Mouse (Mus musculus) hindbrain, embryonic 15.5 days (tissue): ENCODE measurements at regions not wholly inside any gene's neighbourhood (a gene's known extent, or its start where the extent isn't known, plus 50 kb on each side); places are given as distances from the start of the nearest gene placed in this dataset.

Experiments
- ATAC-seq: fragments of 200-750 bp; cut with Nextera tagmentation; 2 replicates; pipeline ENCODE4 v1.8.0; 2017; ENCODE audit warnings: low read depth, moderate number of reproducible peaks, moderate TSS enrichment; ENCODE audit not compliant: low FRiP score
- H3K27ac ChIP-seq: fragments of 300-500 bp; sonication (generic); replicated peaks from 2 replicates; pipeline ENCODE4 v1.5.1; 2015; ENCODE audit warnings: mild to moderate bottlenecking, inconsistent platforms
- H3K27me3 ChIP-seq: fragments of 300-500 bp; sonication (generic); 2 replicates; pipeline ENCODE4 v1.6.1; 2015; ENCODE audit warnings: control low read depth, inconsistent platforms
- H3K36me3 ChIP-seq: fragments of 300-500 bp; sonication (generic); 2 replicates; pipeline ENCODE4 v1.6.1; 2015; ENCODE audit warnings: control low read depth, inconsistent platforms
- H3K4me1 ChIP-seq: fragments of 300-500 bp; sonication (generic); replicated peaks from 2 replicates; pipeline ENCODE4 v1.6.1; 2015; ENCODE audit warnings: control low read depth, inconsistent platforms
- H3K4me2 ChIP-seq: fragments of 300-500 bp; sonication (generic); 2 replicates; pipeline ENCODE4 v1.6.1; 2015; ENCODE audit warnings: moderate library complexity, mild to moderate bottlenecking, inconsistent platforms
- H3K4me3 ChIP-seq: fragments of 300-500 bp; sonication (generic); 2 replicates; pipeline ENCODE4 v1.5.1; 2015; ENCODE audit warnings: mild to moderate bottlenecking, inconsistent platforms
- H3K9ac ChIP-seq: fragments of 300-500 bp; sonication (generic); 2 replicates; pipeline ENCODE4 v1.6.1; 2015; ENCODE audit warnings: inconsistent platforms
- H3K9me3 ChIP-seq: fragments of 300-500 bp; sonication (generic); 2 replicates; pipeline ENCODE4 v1.6.1; 2016; ENCODE audit warnings: control low read depth, inconsistent platforms
- WGBS: fragments of 180-500 bp; shearing (Covaris S2); methylation state at CpG from one replicate; pipeline ENCODE4 v1.1.7; 2015; 5-methylcytosine and 5-hydroxymethylcytosine counted together

- Histone ChIP-seq H3K27ac (no peak overlapping the region), H3K9me3 (no peaks in the 10 kb centered on the region), H3K4me1 (no peaks in the 10 kb centered on the region), H3K4me2 (no peak overlapping the region), H3K36me3 (no peaks in the 10 kb centered on the region), H3K27me3 (no peaks in the 10 kb centered on the region), H3K9ac (no peak overlapping the region), H3K4me3 (no peak overlapping the region)
- 69% methylated on average over 6 of the region's 6 CpGs for WGBS
- no peak for ATAC-seq
Observed at GRCm38 (mm10) chr3:148603276-148603675, 387.1 kb downstream of the Adgrl2 start.

GRCm38 (mm10) chr3:148602730-148603255 is 387.6 kb downstream of the Adgrl2 start:
- WGBS = 73% methylated on average over 5 of the region's 5 CpGs
- no peaks in the 10 kb centered on the region for H3K9me3 ChIP-seq

GRCm38 (mm10) chr3:148595561-148595960 is 394.8 kb downstream of the Adgrl2 start:
- no peak overlapping the region for H3K4me2 ChIP-seq
- WGBS = 87% methylated on average over 4 of the region's 4 CpGs
- H3K4me3 ChIP-seq = no peak overlapping the region
- ATAC-seq = no peak
- H3K27ac ChIP-seq = no peak overlapping the region
- no peaks in the 10 kb centered on the region for H3K36me3 ChIP-seq
- H3K4me1 ChIP-seq = no peaks in the 10 kb centered on the region
- no peak overlapping the region for H3K9ac ChIP-seq
- no peaks in the 10 kb centered on the region for H3K27me3 ChIP-seq
- no peaks in the 10 kb centered on the region for H3K9me3 ChIP-seq

More at GRCm38 (mm10) chr3:148602730-148603255, 387.6 kb downstream of the Adgrl2 start:
- Histone ChIP-seq H3K27me3 (no peaks in the 10 kb centered on the region), H3K4me1 (no peaks in the 10 kb centered on the region), H3K9ac (no peak overlapping the region), H3K27ac (no peak overlapping the region), H3K4me2 (no peak overlapping the region), H3K4me3 (no peak overlapping the region), H3K36me3 (no peaks in the 10 kb centered on the region)
- no peak for ATAC-seq

- Histone ChIP-seq H3K9me3 (no peaks in the 10 kb centered on the region), H3K27me3 (no peaks in the 10 kb centered on the region), H3K36me3 (no peaks in the 10 kb centered on the region), H3K4me3 (no peak overlapping the region), H3K27ac (no peak overlapping the region), H3K9ac (no peak overlapping the region), H3K4me1 (no peaks in the 10 kb centered on the region), H3K4me2 (no peak overlapping the region)
- 85% methylated on average over 2 of the region's 2 CpGs for WGBS
- no peak for ATAC-seq
Observed at GRCm38 (mm10) chr3:148589556-148589955, 400.8 kb downstream of the Adgrl2 start.

GRCm38 (mm10) chr3:148575735-148576134 is 414.6 kb downstream of the Adgrl2 start:
- ATAC-seq = no peak
- no peaks in the 10 kb centered on the region for H3K4me1 ChIP-seq
- H3K36me3 ChIP-seq = no peaks in the 10 kb centered on the region
- no peak overlapping the region for H3K9ac ChIP-seq
- H3K9me3 ChIP-seq = no peaks in the 10 kb centered on the region
- H3K4me2 ChIP-seq = no peak overlapping the region
- no peak overlapping the region for H3K4me3 ChIP-seq
- no peak overlapping the region for H3K27ac ChIP-seq
- WGBS = 89% methylated on average over 1 of the region's 1 CpGs
- H3K27me3 ChIP-seq = no peaks in the 10 kb centered on the region

- H3K4me1 ChIP-seq = no peaks in the 10 kb centered on the region
- H3K9ac ChIP-seq = no peak overlapping the region
- no peak overlapping the region for H3K4me2 ChIP-seq
- H3K9me3 ChIP-seq = no peaks in the 10 kb centered on the region
- no peaks in the 10 kb centered on the region for H3K27me3 ChIP-seq
- H3K4me3 ChIP-seq = no peak overlapping the region
- H3K27ac ChIP-seq = no peak overlapping the region
- H3K36me3 ChIP-seq = no peaks in the 10 kb centered on the region
- no peak for ATAC-seq
- WGBS = 91% methylated on average over 4 of the region's 4 CpGs
Observed at GRCm38 (mm10) chr3:148572493-148572892, 417.9 kb downstream of the Adgrl2 start.

GRCm38 (mm10) chr3:148564716-148565115 is 425.6 kb downstream of the Adgrl2 start:
- 85% methylated on average over 4 of the region's 4 CpGs for WGBS
- H3K27ac ChIP-seq = no peak overlapping the region
- no peak for ATAC-seq

GRCm38 (mm10) chr3:148561211-148561610 is 429.1 kb downstream of the Adgrl2 start:
- Histone ChIP-seq H3K36me3 (no peaks in the 10 kb centered on the region), H3K27me3 (no peaks in the 10 kb centered on the region), H3K4me3 (no peak overlapping the region), H3K4me2 (no peak overlapping the region), H3K4me1 (no peaks in the 10 kb centered on the region), H3K9me3 (no peaks in the 10 kb centered on the region), H3K27ac (no peak overlapping the region), H3K9ac (no peak overlapping the region)
- no peak for ATAC-seq
- 85% methylated on average over 4 of the region's 4 CpGs for WGBS

More at GRCm38 (mm10) chr3:148564716-148565115, 425.6 kb downstream of the Adgrl2 start:
- Histone ChIP-seq H3K27me3 (no peaks in the 10 kb centered on the region), H3K9me3 (no peaks in the 10 kb centered on the region), H3K36me3 (no peaks in the 10 kb centered on the region), H3K4me2 (no peak overlapping the region), H3K4me1 (no peaks in the 10 kb centered on the region), H3K9ac (no peak overlapping the region), H3K4me3 (no peak overlapping the region)

- H3K9ac ChIP-seq = no peak overlapping the region
- 78% methylated on average over 13 of the region's 13 CpGs for WGBS
Observed at GRCm38 (mm10) chr3:148559752-148560460, 430.4 kb downstream of the Adgrl2 start.

GRCm38 (mm10) chr3:148558592-148559157 is 431.7 kb downstream of the Adgrl2 start:
- 67% methylated on average over 5 of the region's 5 CpGs for WGBS
- Histone ChIP-seq H3K9ac (no peak overlapping the region), H3K4me3 (no peak overlapping the region), H3K9me3 (no peaks in the 10 kb centered on the region), H3K4me2 (no peak overlapping the region), H3K27ac (no peak overlapping the region), H3K36me3 (no peaks in the 10 kb centered on the region), H3K4me1 (no peaks in the 10 kb centered on the region), H3K27me3 (no peaks in the 10 kb centered on the region)
- no peak for ATAC-seq

More at GRCm38 (mm10) chr3:148559752-148560460, 430.4 kb downstream of the Adgrl2 start:
- Histone ChIP-seq H3K4me2 (no peak overlapping the region), H3K27ac (no peak overlapping the region), H3K36me3 (no peaks in the 10 kb centered on the region), H3K9me3 (no peaks in the 10 kb centered on the region), H3K27me3 (no peaks in the 10 kb centered on the region), H3K4me1 (no peaks in the 10 kb centered on the region), H3K4me3 (no peak overlapping the region)
- ATAC-seq = no peak

- H3K36me3 ChIP-seq = no peaks in the 10 kb centered on the region
- no peak for ATAC-seq
- H3K4me1 ChIP-seq = no peaks in the 10 kb centered on the region
- no peaks in the 10 kb centered on the region for H3K27me3 ChIP-seq
- no peaks in the 10 kb centered on the region for H3K9me3 ChIP-seq
- no peak overlapping the region for H3K9ac ChIP-seq
- no peak overlapping the region for H3K4me3 ChIP-seq
- H3K27ac ChIP-seq = no peak overlapping the region
- H3K4me2 ChIP-seq = no peak overlapping the region
- 86% methylated on average over 8 of the region's 8 CpGs for WGBS
Observed at GRCm38 (mm10) chr3:148555324-148555723, 435.0 kb downstream of the Adgrl2 start.

GRCm38 (mm10) chr3:148550716-148551115 is 439.6 kb downstream of the Adgrl2 start:
- Histone ChIP-seq H3K27me3 (no peaks in the 10 kb centered on the region), H3K4me1 (no peaks in the 10 kb centered on the region), H3K27ac (no peak overlapping the region), H3K4me3 (no peak overlapping the region), H3K4me2 (no peak overlapping the region), H3K36me3 (no peaks in the 10 kb centered on the region), H3K9me3 (no peaks in the 10 kb centered on the region), H3K9ac (no peak overlapping the region)
- WGBS = 69% methylated on average over 2 of the region's 2 CpGs
- no peak for ATAC-seq
